Mouse (Mus musculus) kidney, adult 2 months (tissue): ENCODE results near the gene Arid4a.

Source experiments
- CTCF ChIP-seq: fragments of 200-500 bp; conservative IDR thresholded peaks from 2 replicates; pipeline ENCODE4 v1.5.1; 2011; ENCODE audit warnings: low read depth, mild to moderate bottlenecking, control low read depth, low read length, moderate library complexity, mixed read lengths; ENCODE audit not compliant: insufficient read depth, insufficient read length
- POLR2A ChIP-seq: fragments of 200-500 bp; IDR thresholded peaks from one replicate; pipeline ENCODE4 v1.6.1; 2011; ENCODE audit warnings: low read depth, low read length, control low read depth

- TF ChIP-seq CTCF: no peak
- no peak for TF ChIP-seq POLR2A
Observed at GRCm38 (mm10) chr12:71113675-71114288, 98.0 kb downstream of the Arid4a start.
